Mouse (Mus musculus) embryonic facial prominence, embryonic 10.5 days (tissue): ENCODE measurements at regions not wholly inside any gene's neighbourhood (a gene's known extent, or its start where the extent isn't known, plus 50 kb on each side); places are given as distances from the start of the nearest gene placed in this dataset.
"Not testable (repeated sequence)": the region's sequence is repeated elsewhere in the genome, so short reads cannot be mapped to it uniquely, and the experiment has no call there.

Source experiments
- DNase-seq: peaks from one replicate; pipeline ENCODE4 v3.0.0-alpha.2; 2017; ENCODE audit warnings: low spot score
- H3K27ac ChIP-seq: fragments of 300-500 bp; sonication (generic); replicated peaks from 2 replicates; pipeline ENCODE4 v1.5.1; 2016; ENCODE audit warnings: mild to moderate bottlenecking
- H3K27me3 ChIP-seq: fragments of 300-500 bp; sonication (generic); replicated peaks from 2 replicates; pipeline ENCODE4 v1.6.1; 2016; ENCODE audit warnings: low read depth, mild to moderate bottlenecking; ENCODE audit not compliant: poor library complexity, severe bottlenecking
- H3K36me3 ChIP-seq: fragments of 300-500 bp; sonication (generic); replicated peaks from 2 replicates; pipeline ENCODE4 v1.6.1; 2016; ENCODE audit warnings: mild to moderate bottlenecking, moderate library complexity
- H3K4me1 ChIP-seq: fragments of 300-500 bp; sonication (generic); 2 replicates; pipeline ENCODE4 v1.6.1; 2016
- H3K4me3 ChIP-seq: fragments of 300-500 bp; sonication (generic); 2 replicates; pipeline ENCODE4 v1.5.1; 2016; ENCODE audit warnings: mild to moderate bottlenecking, moderate library complexity
- H3K9me3 ChIP-seq: fragments of 300-500 bp; sonication (generic); 2 replicates; pipeline ENCODE4 v1.6.1; 2016; ENCODE audit warnings: mild to moderate bottlenecking
- WGBS: fragments of 180-500 bp; shearing (Covaris S2); methylation state at CpG from one replicate; pipeline ENCODE4 v1.1.7; 2016; 5-methylcytosine and 5-hydroxymethylcytosine counted together

- WGBS = 83% methylated on average over 5 of the region's 5 CpGs
- not testable (repeated sequence) for DNase-seq, H3K9me3 ChIP-seq, H3K36me3 ChIP-seq, H3K27ac ChIP-seq, H3K4me3 ChIP-seq, H3K27me3 ChIP-seq, H3K4me1 ChIP-seq
Measured at GRCm38 (mm10) chr14:53704351-53704750, 549.6 kb downstream of the Dad1 start.

GRCm38 (mm10) chr14:53703593-53703992, 550.3 kb downstream of the Dad1 start:
- H3K27me3 ChIP-seq, H3K4me1 ChIP-seq, H3K4me3 ChIP-seq, H3K27ac ChIP-seq, H3K36me3 ChIP-seq, H3K9me3 ChIP-seq, DNase-seq: not testable (repeated sequence)
- WGBS = 24% methylated on average over 1 of the region's 1 CpGs

GRCm38 (mm10) chr14:53684100-53684499, 569.8 kb downstream of the Dad1 start:
- DNase-seq, H3K4me3 ChIP-seq, H3K27me3 ChIP-seq, H3K4me1 ChIP-seq, H3K36me3 ChIP-seq, H3K9me3 ChIP-seq, H3K27ac ChIP-seq: not testable (repeated sequence)
- WGBS = 81% methylated on average over 4 of the region's 4 CpGs

GRCm38 (mm10) chr14:53683361-53684015, 570.4 kb downstream of the Dad1 start:
- not testable (repeated sequence) for H3K4me1 ChIP-seq, DNase-seq, H3K4me3 ChIP-seq, H3K9me3 ChIP-seq, H3K36me3 ChIP-seq, H3K27me3 ChIP-seq, H3K27ac ChIP-seq
- WGBS = 82% methylated on average over 9 of the region's 9 CpGs

- DNase-seq, H3K27ac ChIP-seq, H3K4me1 ChIP-seq, H3K36me3 ChIP-seq, H3K4me3 ChIP-seq, H3K9me3 ChIP-seq, H3K27me3 ChIP-seq: not testable (repeated sequence)
- 92% methylated on average over 1 of the region's 1 CpGs for WGBS
Measured at GRCm38 (mm10) chr14:53682679-53683078, 571.2 kb downstream of the Dad1 start.

GRCm38 (mm10) chr14:53681320-53681719, 572.6 kb downstream of the Dad1 start:
- H3K9me3 ChIP-seq, DNase-seq, H3K4me1 ChIP-seq, H3K27ac ChIP-seq, H3K36me3 ChIP-seq, H3K27me3 ChIP-seq, H3K4me3 ChIP-seq: not testable (repeated sequence)
- 78% methylated on average over 5 of the region's 5 CpGs for WGBS

GRCm38 (mm10) chr14:53665681-53666080, 588.2 kb downstream of the Dad1 start:
- not testable (repeated sequence) for H3K9me3 ChIP-seq, H3K27ac ChIP-seq, H3K4me1 ChIP-seq, H3K36me3 ChIP-seq, H3K27me3 ChIP-seq, H3K4me3 ChIP-seq
- peak; percentile 48 for DNase-seq
- 18% methylated on average over 2 of the region's 2 CpGs for WGBS

- H3K4me1 ChIP-seq, DNase-seq, H3K27me3 ChIP-seq, H3K4me3 ChIP-seq, H3K36me3 ChIP-seq, H3K27ac ChIP-seq, H3K9me3 ChIP-seq: not testable (repeated sequence)
- 84% methylated on average over 9 of the region's 9 CpGs for WGBS
Measured at GRCm38 (mm10) chr14:53662700-53663355, 591.1 kb downstream of the Dad1 start.

GRCm38 (mm10) chr14:53654669-53655068, 599.2 kb downstream of the Dad1 start:
- DNase-seq, H3K4me3 ChIP-seq, H3K9me3 ChIP-seq, H3K4me1 ChIP-seq, H3K27me3 ChIP-seq, H3K36me3 ChIP-seq, H3K27ac ChIP-seq: not testable (repeated sequence)
- WGBS = 91% methylated on average over 3 of the region's 3 CpGs

GRCm38 (mm10) chr14:53651061-53651460, 602.8 kb downstream of the Dad1 start:
- H3K27me3 ChIP-seq, H3K36me3 ChIP-seq, H3K4me1 ChIP-seq, DNase-seq, H3K9me3 ChIP-seq, H3K4me3 ChIP-seq, H3K27ac ChIP-seq: not testable (repeated sequence)
- WGBS = 54% methylated on average over 4 of the region's 5 CpGs

- 100% methylated on average over 2 of the region's 2 CpGs for WGBS
- H3K4me3 ChIP-seq, H3K27me3 ChIP-seq, H3K9me3 ChIP-seq, DNase-seq, H3K27ac ChIP-seq, H3K4me1 ChIP-seq, H3K36me3 ChIP-seq: not testable (repeated sequence)
Measured at GRCm38 (mm10) chr14:53649189-53649588, 604.7 kb downstream of the Dad1 start.

- 55% methylated on average over 1 of the region's 1 CpGs for WGBS
- not testable (repeated sequence) for H3K27ac ChIP-seq, DNase-seq, H3K4me3 ChIP-seq, H3K4me1 ChIP-seq, H3K36me3 ChIP-seq, H3K27me3 ChIP-seq, H3K9me3 ChIP-seq
Measured at GRCm38 (mm10) chr14:53640441-53640840, 613.5 kb downstream of the Dad1 start.

- not testable (repeated sequence) for H3K36me3 ChIP-seq, H3K27me3 ChIP-seq, H3K4me1 ChIP-seq, H3K9me3 ChIP-seq, H3K4me3 ChIP-seq, H3K27ac ChIP-seq
- peak; percentile 29 for DNase-seq
- 88% methylated on average over 1 of the region's 1 CpGs for WGBS
Measured at GRCm38 (mm10) chr14:53637664-53638063, 616.2 kb downstream of the Dad1 start.
